Mouse (Mus musculus): Measurements from ENCODE around the gene Asphd2. TPM values are rescaled to one million over a fixed set of nuclear protein-coding genes. Genes with fewer than 3 reads are reported as not detected.

The Asphd2 gene
- polyA plus RNA-seq, 2 experiments = 23.1 to 26.1 TPM

DNA sequence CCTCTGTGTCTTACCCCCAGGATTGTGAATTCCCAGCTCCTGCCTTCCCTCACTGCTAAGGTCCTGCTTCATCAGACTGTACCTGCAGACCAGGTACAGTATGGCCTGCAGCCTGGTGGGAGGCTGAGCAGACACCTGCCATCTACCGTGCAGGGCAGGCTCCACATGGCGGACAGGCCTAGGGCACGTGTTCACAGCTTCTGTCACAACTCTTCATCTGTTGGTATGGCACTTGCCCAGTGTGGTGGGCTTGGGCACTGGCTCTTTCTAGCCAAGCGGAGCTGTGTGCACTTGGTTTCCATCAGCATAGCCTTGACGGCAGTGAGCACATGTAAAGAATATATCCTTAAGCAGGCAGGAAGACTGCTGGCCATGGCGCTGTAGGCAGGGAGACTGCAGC is 27.8 kb downstream of the Asphd2 start:
- no peak overlapping the region for H3K4me3 ChIP-seq (replicated peaks; ENCODE audit: low read length)
- no peak overlapping the region for H3K27ac ChIP-seq (replicated peaks; ENCODE audit: low read depth, low read length)
- H3K36me3 ChIP-seq (ENCODE audit: control insufficient read depth, insufficient read depth, low read length) = peaks cover 72% of the 10 kb centered on the region
- ATAC-seq (ENCODE audit: low FRiP score, low read depth) (no peak), DNase-seq (ENCODE audit: low spot score) (no peak)
- H3K4me2 ChIP-seq (replicated peaks; ENCODE audit: low read depth, low read length, severe bottlenecking) = no peak overlapping the region
- no peaks in the 10 kb centered on the region for H3K27me3 ChIP-seq (ENCODE audit: control insufficient read depth, insufficient read depth, low read length)
- no peak overlapping the region for H3K9ac ChIP-seq (ENCODE audit: low read depth, low read length, severe bottlenecking)
- no peaks in the 10 kb centered on the region for H3K9me3 ChIP-seq (ENCODE audit: control insufficient read depth, low read length)
- 94% methylated on average over 6 of the region's 6 CpGs for WGBS
- TF ChIP-seq POLR2A (IDR thresholded peaks at IDR 0.05; ENCODE audit: borderline replicate concordance, extremely low read depth, insufficient read depth, insufficient read length) = no peak
- no peaks in the 10 kb centered on the region for H3K4me1 ChIP-seq (ENCODE audit: control insufficient read depth, insufficient read depth, low read length)

DNA sequence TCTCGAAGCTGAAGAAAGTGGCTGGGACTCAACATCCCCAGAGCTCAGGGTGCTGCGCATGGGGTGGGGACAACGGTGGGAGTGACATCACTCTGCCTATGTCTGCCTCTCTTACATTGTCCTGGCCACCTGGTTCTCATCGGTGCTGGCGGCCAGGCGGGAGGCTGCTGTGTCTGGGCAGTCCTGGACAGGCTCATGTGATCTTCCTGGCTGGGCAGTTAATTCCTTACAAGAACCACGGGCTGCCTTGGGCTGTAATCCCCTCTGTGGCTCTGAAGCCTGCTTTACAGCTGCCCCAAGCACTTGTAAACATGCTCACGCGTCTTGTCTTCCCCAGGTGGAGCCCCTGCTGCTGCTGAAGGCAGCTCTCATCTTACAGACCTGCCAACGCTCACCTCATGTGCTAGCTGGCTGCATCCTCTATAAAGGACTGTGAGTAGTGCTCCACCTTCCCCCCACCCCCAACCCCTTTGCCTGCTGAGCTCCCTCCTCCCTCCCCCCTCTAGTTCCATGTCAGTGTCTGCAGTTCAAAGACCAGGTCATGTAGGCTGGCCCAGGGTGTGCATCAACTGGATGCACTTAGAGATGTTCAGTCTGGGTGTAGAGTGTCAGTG is 30.4 kb downstream of the Asphd2 start:
- no peak for DNase-seq (ENCODE audit: low spot score)
- 38% methylated on average over 10 of the region's 10 CpGs for WGBS
- peak; percentile 67; the same call in 1 of the 2 replicates for ATAC-seq (ENCODE audit: low FRiP score, low read depth)
- Histone ChIP-seq H3K9ac (ENCODE audit: low read depth, low read length, severe bottlenecking) (0 out of 2 replicates have a peak overlapping the region, but pooled peaks have one; percentile 28), H3K27ac (replicated peaks; ENCODE audit: low read depth, low read length) (0 out of 2 replicates have a peak overlapping the region, but pooled peaks have one; percentile 19), H3K4me1 (ENCODE audit: control insufficient read depth, insufficient read depth, low read length) (no peaks in the 10 kb centered on the region), H3K9me3 (ENCODE audit: control insufficient read depth, low read length) (no peaks in the 10 kb centered on the region), H3K36me3 (ENCODE audit: control insufficient read depth, insufficient read depth, low read length) (peaks cover 51% of the 10 kb centered on the region), H3K4me2 (replicated peaks; ENCODE audit: low read depth, low read length, severe bottlenecking) (no peak overlapping the region), H3K4me3 (replicated peaks; ENCODE audit: low read length) (no peak overlapping the region), H3K27me3 (ENCODE audit: control insufficient read depth, insufficient read depth, low read length) (no peaks in the 10 kb centered on the region)
- no peak for TF ChIP-seq POLR2A (IDR thresholded peaks at IDR 0.05; ENCODE audit: borderline replicate concordance, extremely low read depth, insufficient read depth, insufficient read length)

DNA sequence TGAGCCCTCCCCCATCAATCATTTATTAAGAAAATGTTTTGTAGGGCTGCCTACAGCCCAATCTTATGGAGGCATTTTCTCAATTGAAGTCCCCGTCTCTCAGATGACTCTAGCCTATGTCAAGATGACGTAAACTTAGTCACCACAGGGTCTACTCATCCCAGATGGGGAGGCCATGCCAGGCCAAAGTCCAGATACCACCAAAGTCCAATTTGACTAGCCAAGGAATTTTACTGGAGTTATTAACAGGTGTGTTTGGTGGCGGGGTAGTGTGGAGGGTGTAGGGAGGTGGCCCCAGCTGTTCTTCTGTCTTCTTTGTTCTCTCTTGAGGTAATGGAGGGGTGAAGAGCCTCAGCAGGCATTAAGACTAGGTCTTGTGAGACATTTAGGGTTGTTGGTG is 34.6 kb downstream of the Asphd2 start:
- H3K9ac ChIP-seq (ENCODE audit: low read depth, low read length, severe bottlenecking) = no peak overlapping the region
- H3K9me3 ChIP-seq (ENCODE audit: control insufficient read depth, low read length) = no peaks in the 10 kb centered on the region
- no peaks in the 10 kb centered on the region for H3K4me1 ChIP-seq (ENCODE audit: control insufficient read depth, insufficient read depth, low read length)
- ATAC-seq (ENCODE audit: low FRiP score, low read depth) = no peak
- DNase-seq (ENCODE audit: low spot score) = no peak
- no peak overlapping the region for H3K27ac ChIP-seq (replicated peaks; ENCODE audit: low read depth, low read length)
- 56% methylated on average over 3 of the region's 3 CpGs for WGBS
- no peak overlapping the region for H3K4me3 ChIP-seq (replicated peaks; ENCODE audit: low read length)
- H3K27me3 ChIP-seq (ENCODE audit: control insufficient read depth, insufficient read depth, low read length) = no peaks in the 10 kb centered on the region
- peaks cover 45% of the 10 kb centered on the region for H3K36me3 ChIP-seq (ENCODE audit: control insufficient read depth, insufficient read depth, low read length)
- no peak for TF ChIP-seq POLR2A (IDR thresholded peaks at IDR 0.05; ENCODE audit: borderline replicate concordance, extremely low read depth, insufficient read depth, insufficient read length)
- no peak overlapping the region for H3K4me2 ChIP-seq (replicated peaks; ENCODE audit: low read depth, low read length, severe bottlenecking)

DNA sequence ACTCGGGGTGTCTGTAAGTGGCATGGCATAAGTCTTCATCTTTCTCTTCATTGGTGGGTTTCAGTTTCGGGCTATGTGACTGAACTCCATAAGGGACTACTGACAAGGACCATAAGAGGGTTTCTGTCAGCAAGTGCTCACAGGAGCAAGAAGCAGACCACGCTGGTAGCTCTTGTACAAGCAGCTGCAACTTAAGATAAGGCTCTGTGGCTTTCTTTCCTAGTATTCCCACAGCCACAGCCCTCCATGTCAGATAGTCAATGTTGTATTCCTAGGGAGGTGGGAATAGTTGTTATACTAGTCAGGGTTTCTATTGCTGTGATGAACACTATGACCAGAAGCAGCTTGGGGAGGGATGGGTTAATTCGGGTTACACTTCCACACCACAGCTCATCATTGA is 35.1 kb downstream of the Asphd2 start:
- ATAC-seq (ENCODE audit: low FRiP score, low read depth) (no peak), DNase-seq (ENCODE audit: low spot score) (no peak)
- Histone ChIP-seq H3K9ac (ENCODE audit: low read depth, low read length, severe bottlenecking) (no peak overlapping the region), H3K4me3 (replicated peaks; ENCODE audit: low read length) (no peak overlapping the region), H3K27ac (replicated peaks; ENCODE audit: low read depth, low read length) (no peak overlapping the region), H3K4me2 (replicated peaks; ENCODE audit: low read depth, low read length, severe bottlenecking) (no peak overlapping the region), H3K9me3 (ENCODE audit: control insufficient read depth, low read length) (no peaks in the 10 kb centered on the region), H3K36me3 (ENCODE audit: control insufficient read depth, insufficient read depth, low read length) (peaks cover 45% of the 10 kb centered on the region), H3K27me3 (ENCODE audit: control insufficient read depth, insufficient read depth, low read length) (no peaks in the 10 kb centered on the region), H3K4me1 (ENCODE audit: control insufficient read depth, insufficient read depth, low read length) (no peaks in the 10 kb centered on the region)
- TF ChIP-seq POLR2A (IDR thresholded peaks at IDR 0.05; ENCODE audit: borderline replicate concordance, extremely low read depth, insufficient read depth, insufficient read length) = no peak
- 82% methylated on average over 4 of the region's 4 CpGs for WGBS

GRCm38 (mm10) chr5:112356322-112356721 is 38.3 kb downstream of the Asphd2 start:
- no peaks in the 10 kb centered on the region for H3K27me3 ChIP-seq (ENCODE audit: control insufficient read depth, insufficient read depth, low read length)
- no peaks in the 10 kb centered on the region for H3K4me1 ChIP-seq (ENCODE audit: control insufficient read depth, insufficient read depth, low read length)
- ATAC-seq (ENCODE audit: low FRiP score, low read depth) = no peak
- peaks cover 49% of the 10 kb centered on the region for H3K36me3 ChIP-seq (ENCODE audit: control insufficient read depth, insufficient read depth, low read length)
- H3K4me3 ChIP-seq (replicated peaks; ENCODE audit: low read length) = no peak overlapping the region
- no peak for DNase-seq (ENCODE audit: low spot score)
- H3K9me3 ChIP-seq (ENCODE audit: control insufficient read depth, low read length) = no peaks in the 10 kb centered on the region
- H3K27ac ChIP-seq (replicated peaks; ENCODE audit: low read depth, low read length) = no peak overlapping the region
- no peak overlapping the region for H3K9ac ChIP-seq (ENCODE audit: low read depth, low read length, severe bottlenecking)
- TF ChIP-seq POLR2A (IDR thresholded peaks at IDR 0.05; ENCODE audit: borderline replicate concordance, extremely low read depth, insufficient read depth, insufficient read length) = no peak
- WGBS = 91% methylated on average over 9 of the region's 9 CpGs
- H3K4me2 ChIP-seq (replicated peaks; ENCODE audit: low read depth, low read length, severe bottlenecking) = no peak overlapping the region
